Mouse (Mus musculus) hematopoietic stem cell, adult 5-6 weeks (primary cell): ENCODE data around the gene Ubxn1. TPM values are rescaled to one million over a fixed set of nuclear protein-coding genes. Genes with fewer than 3 reads are reported as not detected.

Source experiments
- ATAC-seq, 2 experiments: fragments of 125-278 bp in 1 of 2; replicated peaks in 1 of 2; 2 replicates each; pipeline ENCODE4 v1.8.0; 2016 to 2017; ENCODE audit warnings: inconsistent platforms in 2 of 2, mild to moderate bottlenecking in 2 of 2, moderate number of reproducible peaks in 2 of 2, low read depth in 1 of 2, moderate TSS enrichment in 1 of 2; ENCODE audit not compliant: low FRiP score in 2 of 2, poor library complexity in 2 of 2, severe bottlenecking in 2 of 2, insufficient read depth in 1 of 2, low TSS enrichment in 1 of 2
- total RNA-seq: library from RNA; stranded (forward); fragments of 172-1452, 232-1000 nt; gene quantifications from 2 replicates; pipeline ENCODE4 v1.2.3, GENCODE M21; 2017

Gene Ubxn1
- total RNA-seq, 1 experiment from 2014 or later, result 180 TPM

DNA sequence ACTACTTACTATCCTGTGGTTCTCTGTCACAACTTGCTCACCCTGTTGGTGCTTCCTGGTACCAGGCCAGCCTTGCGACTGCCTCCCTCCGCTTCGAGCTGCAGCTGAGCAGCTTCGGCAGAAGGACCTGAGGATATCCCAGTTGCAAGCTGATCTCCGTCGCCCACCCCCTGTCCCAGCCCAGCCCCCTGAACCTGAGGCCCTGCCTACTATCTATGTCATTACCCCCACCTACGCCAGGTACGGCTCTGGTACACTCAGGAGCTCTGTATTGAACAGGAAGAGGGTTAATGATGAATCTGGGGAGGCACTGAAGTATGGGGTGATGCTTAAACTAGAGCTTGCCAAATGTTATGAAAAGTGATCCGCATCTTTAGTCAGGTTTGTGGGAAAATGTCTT, 50.4 kb downstream of the Ubxn1 start:
- ATAC-seq, result no peak

Other genes starting within 250 kb of the Ubxn1 start
- not detected in 2 replicates for gene Chrm1, start 207.7 kb upstream of the Ubxn1 start, total RNA-seq
- gene Slc3a2, start 148.1 kb upstream of the Ubxn1 start, total RNA-seq, result 88.1 and 113 TPM in 2 replicates
- gene Wdr74, start 135.7 kb upstream of the Ubxn1 start, total RNA-seq, result 58.5 and 90.9 TPM in 2 replicates
- gene 1700092M07Rik, start 130.8 kb upstream of the Ubxn1 start, total RNA-seq, result not detected in 2 replicates
- gene Stx5a, start 130.1 kb upstream of the Ubxn1 start, total RNA-seq, result 90.9 and 120 TPM in 2 replicates
- gene Nxf1, start 114.4 kb upstream of the Ubxn1 start, total RNA-seq, result 87.8 and 104 TPM in 2 replicates
- gene Tmem223, start 100.5 kb upstream of the Ubxn1 start, total RNA-seq, result 22.0 and 51.0 TPM in 2 replicates
- gene Tmem179b, start 97.0 kb upstream of the Ubxn1 start, total RNA-seq, result 35.0 and 65.5 TPM in 2 replicates
- 12.3 and 15.6 TPM in 2 replicates for gene Taf6l, start 85.1 kb upstream of the Ubxn1 start, total RNA-seq
- gene Polr2g, start 72.9 kb upstream of the Ubxn1 start, total RNA-seq, result 58.9 and 69.7 TPM in 2 replicates
- 1.1 and 3.7 TPM in 2 replicates for gene Zbtb3, start 68.9 kb upstream of the Ubxn1 start, total RNA-seq
- gene Ttc9c, start 52.2 kb upstream of the Ubxn1 start, total RNA-seq, result 61.0 and 83.7 TPM in 2 replicates
- gene Hnrnpul2, start 51.5 kb upstream of the Ubxn1 start, total RNA-seq, result 67.9 and 104 TPM in 2 replicates
- not detected in 2 replicates for gene AC129217.1, start 41.7 kb upstream of the Ubxn1 start, total RNA-seq
- gene Bscl2, start 34.0 kb upstream of the Ubxn1 start, total RNA-seq, result 49.6 and 52.7 TPM in 2 replicates
- gene Gng3, start 32.3 kb upstream of the Ubxn1 start, total RNA-seq, result 0.38 TPM in 1 of 2 replicates, not detected in the other
- gene Lrrn4cl, start 20.7 kb upstream of the Ubxn1 start, total RNA-seq, result not detected in 2 replicates
- gene Uqcc3, start 9.4 kb downstream of the Ubxn1 start, total RNA-seq, result 117 and 118 TPM in 2 replicates
- gene Lbhd1, start 12.2 kb downstream of the Ubxn1 start, total RNA-seq, result 5.8 and 26.3 TPM in 2 replicates
- not detected in 2 replicates for gene Gm49403, start 12.4 kb downstream of the Ubxn1 start, total RNA-seq
- 43.8 and 69.3 TPM in 2 replicates for gene 1810009A15Rik, start 17.4 kb downstream of the Ubxn1 start, total RNA-seq
- gene Gm49416, start 17.4 kb downstream of the Ubxn1 start, total RNA-seq, result not detected in 2 replicates
- 10.9 and 13.2 TPM in 2 replicates for gene Ints5, start 21.5 kb downstream of the Ubxn1 start, total RNA-seq
- 70.1 and 70.6 TPM in 2 replicates for gene Ganab, start 26.6 kb downstream of the Ubxn1 start, total RNA-seq
- 17.2 and 26.8 TPM in 2 replicates for gene B3gat3, start 48.9 kb downstream of the Ubxn1 start, total RNA-seq
- gene Rom1, start 57.9 kb downstream of the Ubxn1 start, total RNA-seq, result 2.1 and 3.1 TPM in 2 replicates
- 25.4 and 27.2 TPM in 2 replicates for gene Eml3, start 58.1 kb downstream of the Ubxn1 start, total RNA-seq
- gene Mta2, start 70.4 kb downstream of the Ubxn1 start, total RNA-seq, result 148 and 167 TPM in 2 replicates
- gene Tut1, start 82.4 kb downstream of the Ubxn1 start, total RNA-seq, result 23.2 and 25.3 TPM in 2 replicates
- 700 and 731 TPM in 2 replicates for gene Eef1g, start 95.5 kb downstream of the Ubxn1 start, total RNA-seq
- gene Ahnak, start 117.8 kb downstream of the Ubxn1 start, total RNA-seq, result 28.0 and 41.8 TPM in 2 replicates
- gene Scgb1a1, start 216.5 kb downstream of the Ubxn1 start, total RNA-seq, result not detected in 2 replicates